In genomic region chr8:84140838-84141237, GRCm38 (mm10) we compare ENCODE assay signal across 26 mouse cellular contexts. TPM values are rescaled to one million over a fixed set of nuclear protein-coding genes. Genes with fewer than 3 reads are reported as not detected.
"Had no signal": no experiment of that assay in that cellular context is flagged by ENCODE, and none has a peak within 500 bp of the region (broad histone marks: within the 10 kb centered on the region; RNA-seq: fewer than 3 reads in every experiment).

No protein-coding gene starts in this region.

- H3K4me2 ChIP-seq: heart, embryonic 12.5 days; hindbrain, embryonic 12.5 days; hindbrain, embryonic 14.5 days; intestine, embryonic 15.5 days; limb, embryonic 13.5 days; liver, embryonic 11.5 days; liver, embryonic 13.5 days had no signal

- ATAC-seq: hindbrain, embryonic 16.5 days; inflammation-experienced regulatory T-cells, adult 6 months; intestine, embryonic 15.5 days; intestine, postnatal 0 days had no signal

- H3K4me3 ChIP-seq: gastrocnemius, adult 2 months; heart, embryonic 10.5 days; heart, embryonic 12.5 days; hindbrain, embryonic 10.5 days; hindbrain, embryonic 12.5 days; intestine, embryonic 15.5 days; layer of hippocampus, adult 2 months; left cerebral cortex, adult 2 months; limb, embryonic 13.5 days; liver, embryonic 13.5 days had no signal

- H3K9me3 ChIP-seq: heart, embryonic 10.5 days; heart, embryonic 12.5 days; hindbrain, embryonic 10.5 days; hindbrain, embryonic 12.5 days; intestine, embryonic 15.5 days; limb, embryonic 13.5 days; liver, embryonic 13.5 days had no signal

- DNase-seq: gastrocnemius, adult 2 months; gastrocnemius, postnatal 10 days; gastrocnemius, postnatal 25 days; heart, adult 18-20 months; heart, postnatal 10 days; heart, postnatal 4 days; kidney, adult 18-20 months; kidney, adult 8-10 months; kidney, postnatal 10 days; kidney, postnatal 25 days; kidney, postnatal 4 days; liver; liver, embryonic 13.5 days had no signal

- H3K27ac ChIP-seq: gastrocnemius, adult 2 months; heart, embryonic 10.5 days; hindbrain, embryonic 10.5 days; hindbrain, embryonic 12.5 days; hindbrain, embryonic 14.5 days; intestine, embryonic 15.5 days; layer of hippocampus, adult 2 months; left cerebral cortex, adult 2 months; limb, embryonic 13.5 days; liver, embryonic 13.5 days had no signal

- H3K27me3 ChIP-seq: heart, embryonic 12.5 days; hindbrain, embryonic 12.5 days; intestine, embryonic 15.5 days; limb, embryonic 13.5 days; liver, embryonic 13.5 days had no signal

- H3K4me1 ChIP-seq: heart, embryonic 12.5 days; intestine, embryonic 15.5 days had no signal

- H3K9ac ChIP-seq: heart, embryonic 12.5 days; hindbrain, embryonic 12.5 days; hindbrain, embryonic 14.5 days; intestine, embryonic 15.5 days; limb, embryonic 13.5 days; liver, embryonic 13.5 days had no signal

RNA-seq across cellular contexts. Expression of gene Podnl1, which starts 15.0 kb away (rescaled TPM):
- polyA plus RNA-seq: liver, embryonic 13.5 days had no signal

RNA-seq across cellular contexts. Expression of gene Nanos3, which starts 44.2 kb away (rescaled TPM):
- polyA plus RNA-seq: inflammation-experienced regulatory T-cells, adult 6 months had no signal
